Mouse (Mus musculus): ENCODE measurements around the gene Klhl36. TPM values are rescaled to one million over a fixed set of nuclear protein-coding genes. Genes with fewer than 3 reads are reported as not detected.

Klhl36 gene
- total and polyA plus RNA-seq, 3 experiments = 4.3 to 19.8 (median 11.3) TPM

GRCm38 (mm10) chr8:119885612-119886011 is 23.5 kb downstream of the Klhl36 start:
- DNase-seq = peak; percentile 87

DNA sequence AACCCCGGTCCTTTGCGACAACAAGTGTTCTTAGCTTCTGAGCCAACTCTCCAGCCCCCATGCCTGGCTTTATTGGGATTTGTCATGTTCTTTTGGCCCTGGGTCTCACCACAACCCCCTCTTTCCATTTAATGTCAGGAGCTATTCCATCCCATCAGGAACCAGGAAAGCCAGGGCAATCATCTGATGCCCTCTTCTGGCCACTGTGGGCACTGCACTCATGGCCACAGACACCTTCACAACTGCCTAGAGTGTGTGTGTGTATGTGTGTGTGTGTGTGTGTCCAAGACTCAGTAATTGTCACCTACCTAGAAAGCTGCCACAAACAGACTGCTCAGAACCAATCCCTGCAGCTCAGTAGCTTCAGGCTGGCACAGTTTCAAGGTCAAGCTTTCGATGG is 25.1 kb downstream of the Klhl36 start:
- DNase-seq = peak; percentile 36

- no peak for DNase-seq
Observed at GRCm38 (mm10) chr8:119888012-119888411, 25.9 kb downstream of the Klhl36 start.

DNA sequence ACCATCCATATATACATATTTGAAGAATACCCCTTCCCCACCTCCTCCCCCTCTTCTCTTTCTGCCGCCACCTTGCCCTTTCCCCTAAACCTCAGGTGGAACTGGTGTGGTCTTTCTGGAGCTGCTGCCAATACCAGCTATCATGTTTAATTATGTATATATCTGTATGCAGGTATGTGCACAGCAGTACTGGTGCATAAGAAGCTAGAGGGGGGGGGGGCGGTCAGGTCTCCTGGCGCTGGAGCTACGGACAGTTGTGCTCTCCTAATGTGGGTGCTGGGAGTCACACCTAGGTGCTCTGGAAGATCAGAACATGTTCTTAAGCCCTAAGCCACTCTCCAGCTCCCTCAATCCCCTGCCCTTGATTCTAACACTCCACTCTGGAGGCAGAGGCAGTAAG is 35.0 kb downstream of the Klhl36 start:
- DNase-seq = no peak

- peak; percentile 62 for DNase-seq
Observed at GRCm38 (mm10) chr8:119897933-119898332, 35.9 kb downstream of the Klhl36 start.

- DNase-seq = no peak
Observed at GRCm38 (mm10) chr8:119901349-119901748, 39.3 kb downstream of the Klhl36 start.

DNA sequence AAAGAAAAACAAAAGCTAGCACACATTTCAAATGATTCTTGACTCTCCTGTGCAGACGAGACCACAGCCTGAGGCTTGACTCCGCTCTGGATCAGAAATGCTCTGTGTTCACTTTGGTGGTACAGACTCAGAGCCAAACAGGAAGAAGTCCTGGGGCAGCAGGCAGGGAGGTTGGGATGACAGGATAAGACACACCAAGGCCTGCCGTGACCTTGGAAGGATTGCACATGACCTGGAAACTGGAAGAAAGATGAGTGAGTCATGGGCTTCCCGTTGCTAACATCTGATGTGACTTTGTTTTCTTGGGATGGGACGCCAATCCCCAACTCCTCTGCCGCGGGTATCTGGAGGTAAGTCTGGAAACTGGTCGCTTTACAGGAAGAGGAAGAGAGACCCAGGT is 39.9 kb downstream of the Klhl36 start:
- peak; percentile 81 for DNase-seq

DNA sequence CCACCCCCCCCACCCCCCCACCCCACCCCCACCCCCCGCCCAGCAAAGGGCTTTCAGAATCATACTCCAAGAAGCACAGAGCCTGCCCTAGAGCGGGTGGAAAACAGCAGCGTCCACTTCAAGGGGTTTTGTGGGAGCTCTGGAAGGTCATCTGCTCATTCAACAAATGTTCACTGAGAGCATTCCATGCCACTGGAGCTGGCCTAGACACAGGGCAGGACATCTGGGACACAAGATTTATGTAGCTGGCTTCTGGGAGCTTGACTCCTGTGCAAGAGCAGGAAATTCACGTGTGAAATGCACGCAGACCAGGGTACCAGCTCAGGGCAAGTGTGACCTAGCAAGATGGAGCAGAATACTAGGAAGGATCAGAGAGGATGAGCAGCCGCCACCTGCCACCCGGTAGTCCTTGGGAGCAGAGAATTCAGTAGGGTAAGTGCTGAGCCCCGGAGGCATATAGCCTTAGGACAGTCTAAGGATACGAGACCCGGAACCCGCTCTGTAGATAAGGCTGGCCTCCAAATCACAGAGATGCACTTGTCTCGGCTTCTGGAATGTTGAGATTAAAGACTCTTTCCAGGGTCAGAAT is 42.4 kb downstream of the Klhl36 start:
- DNase-seq = peak; percentile 42

- DNase-seq = no peak
Observed at GRCm38 (mm10) chr8:119909944-119910546, 48.0 kb downstream of the Klhl36 start, which contains the start of gene Usp10. Gene Usp10, plus strand, starts transcription at chr8:119910360.

DNA sequence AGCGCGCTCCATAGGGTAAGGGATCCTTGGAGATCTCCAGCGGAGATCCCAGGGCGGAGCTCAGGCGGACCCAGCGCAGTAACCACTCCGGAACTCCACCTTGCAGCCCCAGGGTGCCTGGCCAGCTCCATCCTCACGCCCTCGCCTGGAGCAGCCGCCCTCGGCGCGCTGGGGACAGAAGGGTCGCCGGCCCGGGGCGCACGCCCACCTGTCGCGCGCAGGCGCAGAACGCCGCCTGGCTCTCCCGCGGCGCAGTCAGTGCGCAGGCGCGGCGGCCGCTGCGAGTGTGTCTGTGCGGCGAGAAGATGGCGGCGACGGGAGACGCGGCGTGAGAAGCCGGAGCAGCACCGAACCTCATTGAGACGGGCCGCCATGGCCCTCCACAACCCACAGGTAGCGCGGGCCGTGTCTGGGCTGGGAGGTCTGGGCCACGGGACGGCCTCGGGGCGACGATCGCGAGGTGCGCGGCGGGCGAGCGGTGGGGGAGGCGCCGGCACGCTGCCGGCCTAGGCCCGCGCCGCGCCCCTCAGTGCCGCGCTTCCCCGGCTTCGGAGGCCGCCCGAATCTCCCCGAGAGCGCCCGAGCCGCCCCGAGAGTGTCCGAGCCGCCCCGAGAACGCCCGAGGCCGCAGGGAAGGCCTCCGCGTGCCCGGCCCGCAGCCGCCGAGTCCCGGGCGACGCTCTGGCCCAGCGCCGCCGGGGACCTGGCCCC is 48.6 kb downstream of the Klhl36 start, which contains the start of gene Gm20388:
Gene Gm20388, plus strand, starts transcription at position 295 of the 711 bp plus-strand sequence.
- peak; percentile 95 for DNase-seq

GRCm38 (mm10) chr8:119911258-119911962 is 49.3 kb downstream of the Klhl36 start:
- DNase-seq = no peak

- no peak for DNase-seq
Observed at GRCm38 (mm10) chr8:119912643-119913042, 50.6 kb downstream of the Klhl36 start.

DNA sequence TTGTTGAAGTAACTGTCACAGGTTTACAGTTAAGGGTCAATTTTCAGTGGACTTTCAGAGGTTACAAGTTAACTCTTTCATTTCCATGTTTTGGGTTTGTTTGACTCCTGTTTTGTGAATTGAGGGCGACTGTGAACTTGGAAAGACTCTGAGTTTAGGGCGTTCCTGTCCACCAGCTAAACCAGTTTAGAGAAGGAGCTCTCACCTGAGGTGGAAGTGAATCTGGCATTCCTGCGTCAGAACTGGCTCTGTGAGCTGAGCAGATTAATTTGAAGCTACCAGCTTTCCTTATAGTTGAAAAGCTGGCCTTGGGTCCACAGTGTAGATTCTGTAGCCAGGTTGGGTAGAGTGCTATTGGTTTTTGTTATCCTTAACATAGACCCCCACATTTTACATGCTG is 51.1 kb downstream of the Klhl36 start:
- no peak for DNase-seq

- DNase-seq = no peak
Observed at GRCm38 (mm10) chr8:119914161-119914560, 52.1 kb downstream of the Klhl36 start.

DNA sequence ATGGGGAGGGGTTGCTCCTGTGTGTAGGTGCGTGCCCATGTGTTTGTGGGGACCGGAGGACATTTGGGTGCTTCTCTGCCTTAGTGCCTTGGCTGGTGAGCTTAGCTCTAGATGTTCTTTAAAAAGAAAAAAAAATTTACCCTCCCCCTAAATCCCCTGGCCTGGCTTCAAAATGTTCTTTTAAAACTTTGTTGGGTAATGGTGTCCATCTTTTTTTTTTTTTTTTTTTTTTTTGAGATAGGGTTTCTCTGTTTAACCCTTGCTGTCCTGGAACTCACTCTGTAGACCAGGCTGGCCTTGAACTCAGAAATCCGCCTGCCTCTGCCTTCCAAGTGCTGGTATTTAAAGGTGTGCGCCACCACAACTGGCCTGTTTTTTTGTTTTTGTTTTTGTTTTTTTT is 53.2 kb downstream of the Klhl36 start:
- DNase-seq = no peak

DNA sequence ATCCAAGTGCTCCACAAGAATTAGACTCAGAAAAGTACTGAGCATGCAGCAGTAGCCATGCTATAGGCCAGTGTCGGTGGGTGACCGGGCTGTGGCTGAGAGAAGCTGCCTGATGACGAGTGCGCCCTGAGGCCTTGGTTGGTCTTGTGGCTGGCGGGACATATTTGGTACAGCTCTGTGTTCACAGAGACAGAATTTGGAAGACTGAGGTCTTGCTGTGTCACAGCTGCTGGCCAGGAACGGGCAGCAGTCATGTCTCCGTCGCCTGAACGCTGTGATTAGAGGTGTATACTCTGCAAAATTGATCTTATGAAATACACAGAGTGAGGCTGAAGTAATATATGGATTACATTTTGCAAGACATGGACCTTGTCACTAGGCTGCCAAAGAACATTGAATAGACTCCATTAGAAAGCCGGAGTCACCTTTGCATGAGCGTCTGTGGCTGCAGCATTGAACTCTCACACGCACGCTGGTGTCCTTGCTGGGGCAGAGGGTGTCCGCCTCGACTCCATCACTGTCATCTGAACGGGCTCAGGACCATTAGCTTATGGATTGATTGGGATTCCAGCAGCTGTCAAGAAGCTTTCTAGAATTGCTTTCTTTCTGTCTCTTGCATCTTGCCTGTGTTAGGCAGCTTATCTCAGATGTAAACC is 54.3 kb downstream of the Klhl36 start:
- peak; percentile 48 for DNase-seq

- DNase-seq = no peak
Observed at GRCm38 (mm10) chr8:119917415-119917814, 55.3 kb downstream of the Klhl36 start.

- DNase-seq = no peak
Observed at GRCm38 (mm10) chr8:119918155-119918567, 56.1 kb downstream of the Klhl36 start.

DNA sequence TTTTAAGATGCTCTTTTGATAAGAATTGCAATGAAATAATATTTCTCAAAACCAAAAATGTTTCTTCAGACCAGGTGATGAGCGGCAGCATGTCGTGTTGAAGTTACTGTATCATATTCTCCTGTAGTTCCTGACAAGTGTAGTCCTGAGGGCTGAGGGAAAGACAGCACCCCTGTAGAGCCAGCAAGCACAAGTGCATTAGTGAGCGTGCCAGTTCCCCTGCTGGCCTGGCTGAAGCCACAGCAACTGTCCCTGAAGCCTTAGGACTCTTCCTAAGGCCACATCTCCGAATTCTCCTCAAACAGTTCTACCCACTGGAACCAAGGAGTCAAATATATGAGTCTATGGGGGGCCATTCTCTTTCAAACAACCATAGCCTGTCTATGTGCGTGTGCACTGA is 61.2 kb downstream of the Klhl36 start:
- no peak for DNase-seq

GRCm38 (mm10) chr8:119925428-119925827 is 63.4 kb downstream of the Klhl36 start:
- no peak for DNase-seq

- no peak for DNase-seq
Observed at GRCm38 (mm10) chr8:119926474-119926873, 64.4 kb downstream of the Klhl36 start.
